Mouse (Mus musculus) liver, adult 2 months (tissue): ENCODE data around the gene Tcp11. TPM values are rescaled to one million over a fixed set of nuclear protein-coding genes. Genes with fewer than 3 reads are reported as not detected.

Source experiments
- DNase-seq: peaks from one replicate; pipeline ENCODE4 v3.0.0-alpha.2; 2011; ENCODE audit warnings: low read depth, low spot score; ENCODE audit errors: extremely low read depth
- H3K27ac ChIP-seq: fragments of 200-500 bp; replicated peaks from 2 replicates; pipeline ENCODE4 v1.5.1; 2012; ENCODE audit warnings: low read depth, mild to moderate bottlenecking, control low read depth, inconsistent platforms, low read length; ENCODE audit not compliant: insufficient read depth
- H3K27me3 ChIP-seq: fragments of 200-500 bp; 2 replicates; pipeline ENCODE4 v1.6.1; 2012; ENCODE audit warnings: mild to moderate bottlenecking, moderate library complexity, low read length, inconsistent platforms; ENCODE audit not compliant: control insufficient read depth, insufficient read depth
- H3K36me3 ChIP-seq: fragments of 200-500 bp; 2 replicates; pipeline ENCODE4 v1.6.1; 2012; ENCODE audit warnings: low read length, inconsistent platforms; ENCODE audit not compliant: control insufficient read depth, insufficient read depth
- H3K4me1 ChIP-seq: fragments of 200-500 bp; 2 replicates; pipeline ENCODE4 v1.6.1; 2011; ENCODE audit warnings: low read length; ENCODE audit not compliant: control insufficient read depth, insufficient read depth
- H3K4me3 ChIP-seq: fragments of 200-500 bp; 2 replicates; pipeline ENCODE4 v1.5.1; 2011; ENCODE audit warnings: low read depth, mild to moderate bottlenecking, control low read depth, low read length, moderate library complexity; ENCODE audit not compliant: insufficient read depth
- H3K79me2 ChIP-seq: fragments of 200-500 bp; 2 replicates; pipeline ENCODE4 v1.6.1; 2012; ENCODE audit warnings: inconsistent platforms, mild to moderate bottlenecking, low read length, moderate library complexity; ENCODE audit not compliant: control insufficient read depth, insufficient read depth
- H3K9ac ChIP-seq: fragments of 200-500 bp; 2 replicates; pipeline ENCODE4 v1.6.1; 2012; ENCODE audit warnings: low read depth, mild to moderate bottlenecking, control low read depth, inconsistent platforms, low read length
- CTCF ChIP-seq: fragments of 200-500 bp; IDR thresholded peaks from 2 replicates; pipeline ENCODE4 v1.5.1; 2011; ENCODE audit warnings: low read depth, low read length, control low read depth
- POLR2A ChIP-seq: fragments of 200-500 bp; IDR thresholded peaks from 2 replicates; pipeline ENCODE4 v1.6.1; 2011; ENCODE audit warnings: low read length, control low read depth; ENCODE audit not compliant: insufficient read depth; ENCODE audit errors: extremely low read depth
- WGBS: fragments of 180-500 bp; shearing (Covaris S2); methylation state at CpG from one replicate; pipeline ENCODE4 v1.1.7; 2018; 5-methylcytosine and 5-hydroxymethylcytosine counted together
- polyA plus RNA-seq: library from polyadenylated mRNA; depleted of rRNA; stranded (reverse); fragments of >200 nt; gene quantifications from 2 replicates; pipeline ENCODE4 v1.2.3, GENCODE M21; 2012
- total RNA-seq: library from RNA; depleted of rRNA; stranded (reverse); fragments of >200 nt; gene quantifications from 2 replicates; pipeline ENCODE4 v1.2.3, GENCODE M21; 2014

Gene Tcp11
- total and polyA plus RNA-seq, 2 experiments, result not detected

DNA sequence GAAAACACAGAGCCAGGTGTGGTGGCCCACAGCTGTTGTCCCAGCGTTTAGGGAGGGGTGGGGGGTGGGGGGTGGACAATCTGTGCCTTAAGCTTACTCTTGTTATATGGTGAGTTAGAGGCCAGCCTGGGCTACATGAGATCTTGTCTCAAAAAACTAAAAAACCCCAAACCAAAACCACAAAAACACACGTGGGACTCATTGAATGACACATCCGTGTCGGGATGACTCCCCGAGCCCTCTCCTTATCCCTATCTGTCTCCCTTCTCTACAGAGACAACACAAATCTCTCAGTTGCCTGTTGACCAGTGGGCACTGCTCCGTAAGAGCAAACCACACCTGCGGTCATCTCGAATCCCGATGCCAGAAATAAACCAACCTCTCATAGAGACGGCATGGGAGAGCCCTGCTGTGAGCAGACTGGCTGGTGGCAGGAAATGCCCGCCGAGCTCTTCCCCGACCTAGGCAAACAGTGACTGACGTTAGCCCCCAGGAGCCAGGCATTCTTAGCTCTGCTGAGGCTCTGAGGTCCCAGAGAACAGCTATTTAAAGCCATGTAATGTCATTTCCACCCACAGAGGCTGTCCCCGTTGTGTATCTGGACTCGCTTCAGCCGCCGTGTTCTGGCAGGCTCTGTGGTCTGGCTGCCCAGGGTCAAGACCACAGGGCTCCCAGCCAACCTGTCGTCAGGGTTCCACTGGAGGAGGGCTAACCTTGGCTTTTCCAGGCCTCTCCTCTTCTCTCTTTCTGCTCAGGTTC lies 37.2 kb upstream of the Tcp11 start:
- no peak for DNase-seq
- Histone ChIP-seq H3K4me3 (no peak overlapping the region), H3K27ac (no peak overlapping the region), H3K9ac (no peak overlapping the region), H3K27me3 (no peaks in the 10 kb centered on the region), H3K36me3 (no peaks in the 10 kb centered on the region), H3K4me1 (no peaks in the 10 kb centered on the region), H3K79me2 (no peaks in the 10 kb centered on the region)
- 42% methylated on average over 19 of the region's 19 CpGs for WGBS
- TF ChIP-seq POLR2A, result no peak
- TF ChIP-seq CTCF, result no peak

DNA sequence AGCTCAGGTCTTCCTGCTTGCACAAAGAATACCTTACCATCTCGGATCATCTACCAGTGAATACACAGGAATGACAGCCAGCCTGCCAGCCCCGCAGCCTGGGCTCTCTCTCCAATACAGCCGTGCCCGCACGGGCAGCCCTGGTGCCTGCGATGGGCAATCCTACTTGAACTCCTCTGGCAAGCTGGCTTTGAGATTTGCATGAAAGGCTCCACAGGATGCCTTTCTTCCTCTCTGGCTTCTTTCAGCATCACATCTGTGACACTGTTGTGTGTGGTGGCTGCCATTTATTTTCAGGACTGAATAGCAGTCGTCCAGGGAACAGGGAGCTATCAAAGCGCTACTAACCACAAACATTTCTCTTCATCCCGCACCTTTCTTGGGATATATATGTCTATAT lies 35.9 kb upstream of the Tcp11 start:
- WGBS, result 89% methylated on average over 9 of the region's 9 CpGs
- no peak overlapping the region for H3K4me3 ChIP-seq
- H3K36me3 ChIP-seq, result no peaks in the 10 kb centered on the region
- no peaks in the 10 kb centered on the region for H3K79me2 ChIP-seq
- TF ChIP-seq CTCF (no peak), POLR2A (no peak)
- H3K27me3 ChIP-seq, result no peaks in the 10 kb centered on the region
- no peak overlapping the region for H3K9ac ChIP-seq
- no peaks in the 10 kb centered on the region for H3K4me1 ChIP-seq
- H3K27ac ChIP-seq, result no peak overlapping the region
- DNase-seq, result no peak

DNA sequence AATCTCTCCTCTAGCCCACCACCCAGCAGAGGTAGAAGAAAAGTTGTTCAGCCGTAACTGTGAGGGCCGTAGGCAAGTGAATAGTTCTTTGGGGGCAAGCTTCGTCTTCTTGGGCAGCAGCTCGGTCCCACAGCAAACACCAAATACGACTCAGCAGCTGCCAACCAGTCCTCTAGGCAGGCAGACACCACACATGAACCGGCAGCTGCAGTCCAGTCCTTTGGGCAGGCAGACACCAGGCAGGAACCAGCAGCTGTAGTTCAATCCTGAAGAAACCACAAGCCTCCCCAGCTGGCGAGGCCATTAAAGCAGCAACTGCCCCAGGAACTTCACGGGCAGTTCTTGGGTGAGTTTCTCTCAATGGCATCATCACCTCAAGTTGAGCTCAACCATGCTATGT lies 31.8 kb upstream of the Tcp11 start:
- no peaks in the 10 kb centered on the region for H3K36me3 ChIP-seq
- no peaks in the 10 kb centered on the region for H3K79me2 ChIP-seq
- whole genome bisulfite sequencing, result 87% methylated on average over 8 of the region's 8 CpGs
- H3K4me3 ChIP-seq, result no peak overlapping the region
- no peaks in the 10 kb centered on the region for H3K4me1 ChIP-seq
- H3K9ac ChIP-seq, result no peak overlapping the region
- no peak overlapping the region for H3K27ac ChIP-seq
- TF ChIP-seq POLR2A (no peak), CTCF (no peak)
- no peaks in the 10 kb centered on the region for H3K27me3 ChIP-seq
- DNase-seq, result no peak

DNA sequence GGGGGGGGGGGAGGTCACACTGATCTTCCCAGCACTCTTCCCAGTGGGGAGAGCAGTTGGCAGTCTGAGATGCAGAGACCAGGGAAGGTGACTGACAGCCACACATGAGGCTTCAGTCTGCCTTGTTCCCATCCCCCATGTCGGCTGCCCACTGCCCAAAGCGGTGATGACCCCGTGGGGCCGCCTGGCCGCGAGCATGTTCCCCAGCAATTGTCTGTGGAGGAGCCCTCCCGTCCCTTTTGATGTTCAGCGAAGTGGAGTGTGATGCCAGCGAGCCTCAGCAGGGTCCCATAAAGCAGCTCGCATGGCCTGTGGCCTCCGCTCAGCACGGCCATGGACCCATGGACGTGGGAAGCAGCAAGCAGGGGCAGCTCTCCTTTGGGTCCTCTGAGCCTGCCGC lies 26.8 kb upstream of the Tcp11 start:
- H3K27me3 ChIP-seq, result no peaks in the 10 kb centered on the region
- H3K9ac ChIP-seq, result no peak overlapping the region
- TF ChIP-seq POLR2A (no peak), CTCF (no peak)
- WGBS, result 23% methylated on average over 14 of the region's 14 CpGs
- H3K4me3 ChIP-seq, result no peak overlapping the region
- no peak overlapping the region for H3K27ac ChIP-seq
- H3K36me3 ChIP-seq, result no peaks in the 10 kb centered on the region
- H3K79me2 ChIP-seq, result no peaks in the 10 kb centered on the region
- no peak for DNase-seq
- no peaks in the 10 kb centered on the region for H3K4me1 ChIP-seq

DNA sequence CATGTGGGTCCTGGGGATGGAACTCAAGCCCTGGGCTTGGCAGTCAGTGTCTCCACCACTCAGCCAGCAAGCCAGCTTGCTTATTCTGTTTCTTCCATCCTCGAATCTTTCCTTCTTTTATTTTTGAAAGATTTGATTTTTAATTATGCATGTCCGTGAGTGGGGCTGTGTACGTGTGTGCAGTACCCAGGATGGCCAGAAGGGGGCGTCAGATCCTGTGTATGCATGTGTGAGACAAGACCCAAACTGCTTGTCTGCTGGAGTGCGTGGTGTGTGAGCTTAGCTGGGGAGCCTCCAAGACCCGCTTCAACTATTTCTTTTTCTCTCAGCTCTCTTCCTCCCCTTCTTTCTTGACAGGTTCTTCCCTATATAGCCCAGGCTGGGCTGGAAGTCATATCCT lies 25.9 kb upstream of the Tcp11 start:
- Histone ChIP-seq H3K9ac (no peak overlapping the region), H3K27ac (no peak overlapping the region), H3K27me3 (no peaks in the 10 kb centered on the region), H3K79me2 (no peaks in the 10 kb centered on the region), H3K4me3 (no peak overlapping the region), H3K36me3 (no peaks in the 10 kb centered on the region), H3K4me1 (no peaks in the 10 kb centered on the region)
- peak; percentile 51; the same call in 1 of the 2 replicates for TF ChIP-seq CTCF
- no peak for TF ChIP-seq POLR2A
- 82% methylated on average over 6 of the region's 6 CpGs for WGBS
- no peak for DNase-seq

DNA sequence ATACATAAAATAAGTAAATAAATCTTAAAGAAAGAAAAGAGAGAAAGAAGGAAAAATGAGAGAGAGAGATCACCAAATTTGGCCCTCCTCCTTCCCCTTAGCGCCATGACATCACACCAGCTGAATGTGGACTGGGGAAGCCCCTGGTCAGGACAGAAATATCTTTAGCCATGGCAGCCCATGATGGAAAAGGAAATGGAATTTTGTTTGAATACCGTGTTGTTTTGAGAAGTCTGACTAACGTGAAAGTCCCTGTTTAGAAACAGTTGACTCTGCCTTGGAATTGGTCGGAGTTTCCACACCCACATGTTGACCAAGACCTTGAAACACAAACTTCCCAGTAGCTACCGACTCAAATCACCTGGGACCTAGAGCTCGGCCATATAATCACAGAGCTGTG lies 24.0 kb upstream of the Tcp11 start:
- Histone ChIP-seq H3K4me1 (no peaks in the 10 kb centered on the region), H3K27me3 (no peaks in the 10 kb centered on the region), H3K4me3 (no peak overlapping the region), H3K9ac (no peak overlapping the region), H3K27ac (no peak overlapping the region), H3K36me3 (no peaks in the 10 kb centered on the region), H3K79me2 (no peaks in the 10 kb centered on the region)
- TF ChIP-seq POLR2A (no peak), CTCF (no peak)
- no peak for DNase-seq
- 47% methylated on average over 6 of the region's 6 CpGs for WGBS
